Mouse (Mus musculus) v-Abl transformed pro-B cells (cell line): ENCODE measurements around the gene Ipcef1.

ENCODE experiments used
- in situ Hi-C, 2 experiments: fragments of 400-800 bp; cut with MboI; formaldehyde crosslinking; loops; one replicate each; pipeline ENCODE4 v1.15.1; 2025; ENCODE audit not compliant: unreplicated experiment in 2 of 2

The Ipcef1 gene

GRCm38 (mm10) chr10:7052315-7053017, at the start of gene Ipcef1:
Gene Ipcef1, minus strand, starts transcription at chr10:7052478.
- in situ Hi-C loops = loop anchor here in 1 of 2 experiments (25.0 kb wide), 1 partner anchor 1015 kb away; no protein-coding TSS in a partner anchor

GRCm38 (mm10) chr10:7077971-7078370, 25.7 kb upstream of the Ipcef1 start:
- in situ Hi-C loops = loop anchor here in 1 of 2 experiments (5.0 kb wide), 1 partner anchor 196 kb away; no protein-coding TSS in a partner anchor

GRCm38 (mm10) chr10:7077389-7077808, 25.1 kb upstream of the Ipcef1 start:
- in situ Hi-C loops = loop anchor here in 1 of 2 experiments (5.0 kb wide), 1 partner anchor 195 kb away; no protein-coding TSS in a partner anchor

GRCm38 (mm10) chr10:7076662-7077211, 24.5 kb upstream of the Ipcef1 start:
- in situ Hi-C loops = loop anchor here in 1 of 2 experiments (5.0 kb wide), 1 partner anchor 194 kb away; no protein-coding TSS in a partner anchor

- in situ Hi-C loops = loop anchor here in 1 of 2 experiments (5.0 kb wide), 1 partner anchor 194 kb away; no protein-coding TSS in a partner anchor
Measured at GRCm38 (mm10) chr10:7076201-7076600, 23.9 kb upstream of the Ipcef1 start.

- in situ Hi-C loops = loop anchor here in 1 of 2 experiments (5.0 kb wide), 1 partner anchor 193 kb away; no protein-coding TSS in a partner anchor
Measured at GRCm38 (mm10) chr10:7075661-7076060, 23.4 kb upstream of the Ipcef1 start.

GRCm38 (mm10) chr10:7074231-7074630, 22.0 kb upstream of the Ipcef1 start:
- in situ Hi-C loops = loop anchor here (5.0 to 25.0 kb wide), 2 partner anchors 187 to 1037 kb away; no protein-coding TSS in a partner anchor

GRCm38 (mm10) chr10:7070924-7071323, 18.6 kb upstream of the Ipcef1 start:
- in situ Hi-C loops = loop anchor here (5.0 to 25.0 kb wide), 2 partner anchors 184 to 1034 kb away; no protein-coding TSS in a partner anchor

GRCm38 (mm10) chr10:7070100-7070835, 18.0 kb upstream of the Ipcef1 start:
- in situ Hi-C loops = loop anchor here (5.0 to 25.0 kb wide), 2 partner anchors 183 to 1033 kb away; no protein-coding TSS in a partner anchor

- in situ Hi-C loops = loop anchor here in 1 of 2 experiments (25.0 kb wide), 1 partner anchor 1032 kb away; no protein-coding TSS in a partner anchor
Measured at GRCm38 (mm10) chr10:7069090-7069489, 16.8 kb upstream of the Ipcef1 start.

GRCm38 (mm10) chr10:7068608-7069007, 16.3 kb upstream of the Ipcef1 start:
- in situ Hi-C loops = loop anchor here in 1 of 2 experiments (25.0 kb wide), 1 partner anchor 1031 kb away; no protein-coding TSS in a partner anchor

- in situ Hi-C loops = loop anchor here in 1 of 2 experiments (25.0 kb wide), 1 partner anchor 1027 kb away; no protein-coding TSS in a partner anchor
Measured at GRCm38 (mm10) chr10:7063752-7064457, 11.6 kb upstream of the Ipcef1 start.

GRCm38 (mm10) chr10:7062993-7063392, 10.7 kb upstream of the Ipcef1 start:
- in situ Hi-C loops = loop anchor here in 1 of 2 experiments (25.0 kb wide), 1 partner anchor 1026 kb away; no protein-coding TSS in a partner anchor

GRCm38 (mm10) chr10:7060326-7060725, 8.0 kb upstream of the Ipcef1 start:
- in situ Hi-C loops = loop anchor here in 1 of 2 experiments (25.0 kb wide), 1 partner anchor 1023 kb away; no protein-coding TSS in a partner anchor

- in situ Hi-C loops = loop anchor here in 1 of 2 experiments (25.0 kb wide), 1 partner anchor 1020 kb away; no protein-coding TSS in a partner anchor
Measured at GRCm38 (mm10) chr10:7057546-7057945, 5.3 kb upstream of the Ipcef1 start.

- in situ Hi-C loops = loop anchor here in 1 of 2 experiments (25.0 kb wide), 1 partner anchor 1017 kb away; no protein-coding TSS in a partner anchor
Measured at GRCm38 (mm10) chr10:7054560-7055205, 2.4 kb upstream of the Ipcef1 start.

- in situ Hi-C loops = loop anchor here in 1 of 2 experiments (25.0 kb wide), 1 partner anchor 1013 kb away; no protein-coding TSS in a partner anchor
Measured at GRCm38 (mm10) chr10:7049901-7050300, 2.4 kb downstream of the Ipcef1 start.

- in situ Hi-C loops = no loop called here
Measured at GRCm38 (mm10) chr10:7047919-7048291, 4.4 kb downstream of the Ipcef1 start.
